Mouse (Mus musculus) heart, embryonic 13.5 days (tissue): ENCODE data around the gene Ccdc181. TPM values are rescaled to one million over a fixed set of nuclear protein-coding genes. Genes with fewer than 3 reads are reported as not detected.
A peak's percentile ranks its signal among the peaks of the same experiment; 100 is the strongest.

Source experiments
- ATAC-seq: fragments of 200-750 bp; cut with Nextera tagmentation; 2 replicates; pipeline ENCODE4 v1.8.0; 2017; ENCODE audit warnings: moderate TSS enrichment; ENCODE audit not compliant: insufficient number of reproducible peaks, low FRiP score, low TSS enrichment; ENCODE audit errors: extremely low read depth
- H3K27ac ChIP-seq: fragments of 300-500 bp; sonication (generic); replicated peaks from 2 replicates; pipeline ENCODE4 v1.5.1; 2015; ENCODE audit warnings: moderate library complexity, mild to moderate bottlenecking, inconsistent platforms
- H3K27me3 ChIP-seq: fragments of 300-500 bp; sonication (generic); replicated peaks from 2 replicates; pipeline ENCODE4 v1.6.1; 2015; ENCODE audit warnings: mild to moderate bottlenecking, inconsistent platforms
- H3K36me3 ChIP-seq: fragments of 300-500 bp; sonication (generic); 2 replicates; pipeline ENCODE4 v1.6.1; 2015; ENCODE audit warnings: mild to moderate bottlenecking, inconsistent platforms
- H3K4me1 ChIP-seq: fragments of 300-500 bp; sonication (generic); 2 replicates; pipeline ENCODE4 v1.6.1; 2015; ENCODE audit warnings: inconsistent platforms
- H3K4me2 ChIP-seq: fragments of 300-500 bp; sonication (generic); 2 replicates; pipeline ENCODE4 v1.6.1; 2015; ENCODE audit warnings: inconsistent platforms, mild to moderate bottlenecking, moderate library complexity
- H3K4me3 ChIP-seq: fragments of 300-500 bp; sonication (generic); 2 replicates; pipeline ENCODE4 v1.5.1; 2015; ENCODE audit warnings: moderate library complexity, mild to moderate bottlenecking, inconsistent platforms
- H3K9ac ChIP-seq: fragments of 300-500 bp; sonication (generic); 2 replicates; pipeline ENCODE4 v1.6.1; 2015; ENCODE audit warnings: inconsistent platforms, mild to moderate bottlenecking, moderate library complexity
- H3K9me3 ChIP-seq: fragments of 300-500 bp; sonication (generic); 2 replicates; pipeline ENCODE4 v1.6.1; 2016; ENCODE audit warnings: inconsistent platforms
- WGBS: fragments of 180-500 bp; shearing (Covaris S2); methylation state at CpG from one replicate; pipeline ENCODE4 v1.1.7; 2015; ENCODE audit warnings: mixed read lengths; 5-methylcytosine and 5-hydroxymethylcytosine counted together
- polyA plus RNA-seq: library from polyadenylated mRNA; unstranded; fragments of >200 nt; fragmentation: Nextera tagmentation; extraction: Ambion mirVana; gene quantifications from 2 replicates; pipeline ENCODE4 v1.2.1, GENCODE M21; 2015

The Ccdc181 gene
- polyA plus RNA-seq, 1 experiment from 2014 or later = 9.5 TPM

- Histone ChIP-seq H3K4me2 (no peak overlapping the region), H3K9ac (no peak overlapping the region), H3K4me1 (no peaks in the 10 kb centered on the region), H3K9me3 (no peaks in the 10 kb centered on the region), H3K27me3 (no peaks in the 10 kb centered on the region), H3K36me3 (peaks cover 24% of the 10 kb centered on the region), H3K4me3 (no peak overlapping the region), H3K27ac (no peak overlapping the region)
- 49% methylated on average over 15 of the region's 15 CpGs for WGBS
- ATAC-seq = no peak
Measured at GRCm38 (mm10) chr1:164287406-164287805, 12.0 kb downstream of the Ccdc181 start.

DNA sequence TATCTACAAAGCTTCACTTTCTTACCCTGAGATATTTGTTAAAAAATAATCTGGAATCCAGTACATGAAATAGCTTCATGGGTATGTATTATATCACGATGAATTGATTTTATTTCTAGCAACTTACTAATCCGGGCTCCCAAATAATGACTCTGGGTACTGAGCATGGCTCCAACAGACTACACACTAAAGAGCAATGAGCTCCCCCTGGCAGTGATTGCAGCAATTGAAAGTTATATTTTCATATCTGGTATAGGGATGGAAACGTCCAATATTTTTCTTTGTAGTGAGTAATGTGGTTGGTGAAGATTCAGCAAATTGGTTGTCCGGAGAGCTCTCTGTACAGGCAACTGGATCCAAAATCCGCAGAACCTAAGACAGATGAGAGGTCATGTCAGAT is 16.7 kb downstream of the Ccdc181 start:
- peaks cover 61% of the 10 kb centered on the region for H3K36me3 ChIP-seq
- no peak overlapping the region for H3K9ac ChIP-seq
- ATAC-seq = no peak
- no peaks in the 10 kb centered on the region for H3K27me3 ChIP-seq
- no peaks in the 10 kb centered on the region for H3K9me3 ChIP-seq
- no peaks in the 10 kb centered on the region for H3K4me1 ChIP-seq
- H3K27ac ChIP-seq = no peak overlapping the region
- WGBS = 86% methylated on average over 5 of the region's 5 CpGs
- H3K4me2 ChIP-seq = no peak overlapping the region
- no peak overlapping the region for H3K4me3 ChIP-seq

- Histone ChIP-seq H3K36me3 (peaks cover 81% of the 10 kb centered on the region), H3K4me3 (no peak overlapping the region), H3K4me1 (no peaks in the 10 kb centered on the region), H3K9me3 (no peaks in the 10 kb centered on the region), H3K27ac (no peak overlapping the region), H3K4me2 (no peak overlapping the region), H3K27me3 (no peaks in the 10 kb centered on the region), H3K9ac (no peak overlapping the region)
- no peak for ATAC-seq
- 84% methylated on average over 6 of the region's 6 CpGs for WGBS
Measured at GRCm38 (mm10) chr1:164294071-164294470, 18.7 kb downstream of the Ccdc181 start.

DNA sequence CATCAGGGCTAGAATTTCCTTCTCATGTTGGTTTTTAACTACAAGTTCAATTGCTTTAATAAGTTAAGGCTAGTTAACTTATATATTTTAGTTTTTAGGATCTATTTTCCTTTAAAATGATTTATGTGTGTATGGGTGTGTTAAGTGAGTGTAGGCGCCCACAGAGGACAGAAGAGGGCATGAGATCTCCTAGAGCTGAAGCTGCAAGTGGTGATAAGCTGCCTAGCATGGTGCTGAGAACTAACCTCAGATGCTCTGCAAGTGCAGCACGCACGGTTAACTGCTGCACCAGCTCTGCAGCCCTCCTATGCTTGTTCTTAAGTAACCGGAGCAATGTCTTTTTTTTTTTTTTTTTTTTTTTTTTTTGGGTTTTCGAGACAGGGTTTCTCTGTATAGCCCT is 21.1 kb downstream of the Ccdc181 start:
- no peak overlapping the region for H3K4me3 ChIP-seq
- H3K9me3 ChIP-seq = no peaks in the 10 kb centered on the region
- 93% methylated on average over 4 of the region's 5 CpGs for WGBS
- peaks cover 88% of the 10 kb centered on the region for H3K36me3 ChIP-seq
- H3K4me2 ChIP-seq = no peak overlapping the region
- H3K27ac ChIP-seq = no peak overlapping the region
- no peak overlapping the region for H3K9ac ChIP-seq
- no peak for ATAC-seq
- H3K4me1 ChIP-seq = no peaks in the 10 kb centered on the region
- no peaks in the 10 kb centered on the region for H3K27me3 ChIP-seq

DNA sequence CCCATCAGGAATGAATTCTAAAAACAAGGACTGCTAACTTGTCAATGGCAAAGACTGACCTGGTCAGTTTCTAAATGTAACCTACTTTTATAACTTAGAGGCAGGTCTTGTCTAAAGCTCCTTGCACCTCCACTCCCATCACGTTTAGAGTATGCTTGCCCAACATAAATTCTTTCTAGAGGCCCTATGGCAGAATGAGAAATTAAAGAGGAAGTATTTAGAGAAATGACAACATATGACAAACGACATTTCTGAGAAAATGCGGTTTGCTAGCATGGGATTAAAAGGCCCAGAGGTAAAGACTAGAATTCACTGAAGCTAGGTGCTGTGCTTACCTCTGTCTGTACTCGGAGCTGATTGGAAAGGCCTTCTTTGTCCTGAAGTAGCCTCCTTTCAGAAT is 26.6 kb downstream of the Ccdc181 start:
- Histone ChIP-seq H3K9ac (no peak overlapping the region), H3K36me3 (peaks cover 75% of the 10 kb centered on the region), H3K27ac (no peak overlapping the region), H3K4me1 (peaks cover 12% of the 10 kb centered on the region), H3K27me3 (no peaks in the 10 kb centered on the region), H3K9me3 (no peaks in the 10 kb centered on the region), H3K4me3 (no peak overlapping the region), H3K4me2 (no peak overlapping the region)
- 86% methylated on average over 4 of the region's 4 CpGs for WGBS
- ATAC-seq = no peak

GRCm38 (mm10) chr1:164303821-164304220 is 28.4 kb downstream of the Ccdc181 start, which contains the start of gene Nme7:
Gene Nme7 (plus strand): TSS chr1:164304121.
- no peak within 1 kb of the TSS for H3K4me2 ChIP-seq
- 89% methylated on average over 5 of the region's 5 CpGs for WGBS
- peaks cover 19% of the 10 kb centered on the region for H3K4me1 ChIP-seq
- ATAC-seq = no peak
- H3K27me3 ChIP-seq = no peaks in the 10 kb centered on the region
- H3K36me3 ChIP-seq = peaks cover 57% of the 10 kb centered on the region
- H3K9me3 ChIP-seq = no peaks in the 10 kb centered on the region
- H3K27ac ChIP-seq = no peak within 1 kb of the TSS
- H3K4me3 ChIP-seq = no peak within 1 kb of the TSS
- H3K9ac ChIP-seq = no peak within 1 kb of the TSS; the same call in 1 of the 2 replicates

DNA sequence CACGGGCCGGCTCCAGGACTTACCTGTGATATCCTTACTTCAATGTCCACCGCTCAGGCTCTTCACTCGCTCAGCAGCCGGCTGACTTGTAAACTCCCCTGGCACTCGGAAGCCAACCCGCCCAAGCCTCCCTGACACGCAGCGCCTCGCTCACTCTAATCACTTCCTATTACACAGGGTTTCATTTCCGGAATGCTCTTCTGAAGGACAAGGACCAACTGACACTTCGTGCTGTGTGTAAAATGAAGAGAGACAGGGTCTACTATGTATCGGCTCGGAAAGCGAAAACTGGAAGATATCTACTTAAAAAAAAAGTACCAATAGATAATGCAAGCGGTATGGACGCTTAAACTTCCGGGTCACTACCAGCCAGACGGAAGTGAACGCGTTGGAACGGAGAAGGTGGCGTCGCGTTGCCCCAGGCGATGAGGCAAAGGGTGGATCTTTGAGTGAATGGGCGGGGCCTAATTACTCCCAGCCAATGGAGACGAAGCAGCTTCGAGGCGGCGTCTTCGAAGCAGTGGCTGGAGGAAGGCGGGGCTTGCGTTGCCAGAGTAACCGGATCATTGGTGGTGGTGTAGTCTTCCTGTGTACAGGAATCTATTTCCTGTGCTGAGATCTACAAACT is 31.9 kb downstream of the Ccdc181 start, which contains the start of gene Blzf1:
Gene Blzf1 (minus strand): TSS at position 366 of the 628 bp plus-strand sequence.
- WGBS = under 1% methylated on average over 35 of the region's 35 CpGs
- H3K4me2 ChIP-seq = peak within 1 kb of the TSS; percentile 91
- ATAC-seq = peak; percentile 98

DNA sequence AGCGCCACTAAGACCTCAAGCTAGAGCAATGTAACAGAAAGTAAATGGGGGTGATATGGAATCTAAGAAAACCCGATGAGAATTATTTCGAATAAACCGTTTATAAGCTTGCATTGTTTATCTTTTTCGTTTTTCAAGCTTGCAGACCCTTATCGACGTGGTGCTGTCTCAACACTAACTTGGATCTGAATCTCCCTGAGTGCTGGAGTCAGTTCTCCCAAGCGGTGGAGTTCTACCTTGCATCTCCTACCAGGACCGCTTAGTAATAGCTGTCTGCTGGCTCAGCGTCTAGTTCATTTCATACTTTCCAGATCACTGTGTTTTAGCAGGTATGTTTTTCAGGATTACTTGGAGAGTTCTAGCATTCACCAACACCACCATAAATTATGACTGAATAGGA is 32.5 kb downstream of the Ccdc181 start:
- no peaks in the 10 kb centered on the region for H3K9me3 ChIP-seq
- peak overlapping the region; percentile 91 for H3K4me2 ChIP-seq
- H3K4me1 ChIP-seq = peaks cover 19% of the 10 kb centered on the region
- ATAC-seq = no peak
- peak overlapping the region; percentile 65 for H3K4me3 ChIP-seq
- 0 out of 2 replicates have a peak overlapping the region, but pooled peaks have one; percentile 32 for H3K27ac ChIP-seq
- H3K36me3 ChIP-seq = peaks cover 28% of the 10 kb centered on the region
- H3K27me3 ChIP-seq = no peaks in the 10 kb centered on the region
- peak overlapping the region; percentile 84 for H3K9ac ChIP-seq
- WGBS = 11% methylated on average over 10 of the region's 10 CpGs

More for the DNA sequence above, 31.9 kb downstream of the Ccdc181 start, which contains the start of gene Blzf1:
- Histone ChIP-seq H3K27me3 (no peaks in the 10 kb centered on the region), H3K27ac (peak within 1 kb of the TSS; percentile 71), H3K9me3 (no peaks in the 10 kb centered on the region), H3K36me3 (peaks cover 30% of the 10 kb centered on the region), H3K4me1 (peaks cover 19% of the 10 kb centered on the region), H3K9ac (peak within 1 kb of the TSS; percentile 84), H3K4me3 (peak within 1 kb of the TSS; percentile 65)

DNA sequence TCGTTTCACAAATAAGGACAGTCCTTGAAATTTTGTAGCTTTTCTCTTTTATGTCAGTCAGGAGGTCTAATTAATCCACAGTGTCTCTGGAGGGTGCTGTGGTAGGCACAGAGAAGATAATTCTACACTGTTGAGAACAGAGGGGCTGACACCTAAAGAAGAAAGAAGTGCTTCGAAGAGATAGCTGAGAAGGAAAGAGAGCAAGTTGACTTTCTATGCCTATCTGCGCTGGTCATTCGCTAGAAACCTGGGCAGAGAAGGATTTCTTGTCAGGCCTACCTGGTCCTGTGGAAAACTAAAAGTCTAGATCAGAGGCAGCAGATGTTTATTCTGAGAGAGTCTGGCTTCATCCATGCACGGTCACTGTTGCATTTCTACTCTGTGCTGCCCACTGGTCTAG is 38.7 kb downstream of the Ccdc181 start:
- Histone ChIP-seq H3K27ac (no peak overlapping the region), H3K4me1 (peaks cover 12% of the 10 kb centered on the region), H3K36me3 (peaks cover 20% of the 10 kb centered on the region), H3K4me3 (no peak overlapping the region), H3K9me3 (no peaks in the 10 kb centered on the region), H3K4me2 (no peak overlapping the region), H3K27me3 (no peaks in the 10 kb centered on the region), H3K9ac (no peak overlapping the region)
- 85% methylated on average over 5 of the region's 5 CpGs for WGBS
- ATAC-seq = no peak

DNA sequence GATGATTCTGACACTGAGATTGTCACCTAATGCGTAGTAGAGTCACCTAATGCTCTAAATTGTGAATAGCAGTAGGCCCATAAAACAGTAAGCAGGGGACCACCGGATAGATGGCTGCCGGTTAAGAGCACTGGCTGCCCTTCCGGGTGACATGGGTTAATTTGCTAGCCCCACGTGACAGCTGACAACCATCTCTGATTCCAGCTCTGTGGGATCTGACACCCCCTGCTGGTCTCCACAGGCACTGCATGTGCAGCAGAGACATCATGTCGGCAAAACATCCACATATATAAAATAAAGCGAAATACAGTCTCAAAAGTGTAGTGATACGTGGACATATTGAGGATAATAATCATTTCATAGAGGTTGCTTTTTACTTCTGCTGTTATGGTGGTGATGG is 39.9 kb downstream of the Ccdc181 start:
- 71% methylated on average over 8 of the region's 8 CpGs for WGBS
- Histone ChIP-seq H3K4me1 (peaks cover 24% of the 10 kb centered on the region), H3K36me3 (peaks cover 20% of the 10 kb centered on the region), H3K9me3 (no peaks in the 10 kb centered on the region), H3K27ac (no peak overlapping the region), H3K27me3 (no peaks in the 10 kb centered on the region), H3K9ac (no peak overlapping the region), H3K4me2 (no peak overlapping the region), H3K4me3 (no peak overlapping the region)
- no peak for ATAC-seq

DNA sequence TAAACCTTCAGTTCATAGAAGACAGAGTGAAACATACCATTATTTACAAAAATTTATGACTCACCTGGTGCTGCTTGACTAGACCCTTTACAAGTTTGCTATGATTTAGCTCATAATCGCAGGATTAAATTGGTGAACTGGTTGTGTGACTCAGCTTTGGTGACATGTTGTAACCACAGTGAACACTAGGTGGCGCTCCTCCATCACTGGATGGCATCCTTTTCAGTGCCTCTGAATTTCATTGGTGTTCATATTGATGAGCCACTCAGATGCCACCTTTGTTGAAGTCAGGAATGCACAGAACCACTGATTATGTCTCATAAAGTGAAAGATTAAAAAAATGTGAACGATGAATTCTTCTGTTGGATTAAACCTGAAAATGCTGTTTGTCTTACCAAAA is 41.3 kb downstream of the Ccdc181 start:
- Histone ChIP-seq H3K27ac (no peak overlapping the region), H3K4me1 (peaks cover 37% of the 10 kb centered on the region), H3K9ac (no peak overlapping the region), H3K9me3 (no peaks in the 10 kb centered on the region), H3K4me3 (no peak overlapping the region), H3K27me3 (no peaks in the 10 kb centered on the region), H3K36me3 (peaks cover 16% of the 10 kb centered on the region), H3K4me2 (no peak overlapping the region)
- 30% methylated on average over 3 of the region's 3 CpGs for whole genome bisulfite sequencing
- ATAC-seq = no peak

GRCm38 (mm10) chr1:164317261-164317660 is 41.9 kb downstream of the Ccdc181 start:
- no peaks in the 10 kb centered on the region for H3K9me3 ChIP-seq
- H3K27ac ChIP-seq = no peak overlapping the region
- H3K36me3 ChIP-seq = peaks cover 14% of the 10 kb centered on the region
- H3K27me3 ChIP-seq = no peaks in the 10 kb centered on the region
- no peak overlapping the region for H3K9ac ChIP-seq
- H3K4me2 ChIP-seq = no peak overlapping the region
- peaks cover 43% of the 10 kb centered on the region for H3K4me1 ChIP-seq
- 44% methylated on average over 9 of the region's 9 CpGs for WGBS
- no peak overlapping the region for H3K4me3 ChIP-seq
- no peak for ATAC-seq
